Mouse (Mus musculus): ENCODE results near the gene Slc25a12. TPM values are rescaled to one million over a fixed set of nuclear protein-coding genes. Genes with fewer than 3 reads are reported as not detected.
A peak's percentile ranks its signal among the peaks of the same experiment; 100 is the strongest.

Gene Slc25a12
- total RNA-seq, 1 experiment from 2014 or later, result 48.2 TPM

DNA sequence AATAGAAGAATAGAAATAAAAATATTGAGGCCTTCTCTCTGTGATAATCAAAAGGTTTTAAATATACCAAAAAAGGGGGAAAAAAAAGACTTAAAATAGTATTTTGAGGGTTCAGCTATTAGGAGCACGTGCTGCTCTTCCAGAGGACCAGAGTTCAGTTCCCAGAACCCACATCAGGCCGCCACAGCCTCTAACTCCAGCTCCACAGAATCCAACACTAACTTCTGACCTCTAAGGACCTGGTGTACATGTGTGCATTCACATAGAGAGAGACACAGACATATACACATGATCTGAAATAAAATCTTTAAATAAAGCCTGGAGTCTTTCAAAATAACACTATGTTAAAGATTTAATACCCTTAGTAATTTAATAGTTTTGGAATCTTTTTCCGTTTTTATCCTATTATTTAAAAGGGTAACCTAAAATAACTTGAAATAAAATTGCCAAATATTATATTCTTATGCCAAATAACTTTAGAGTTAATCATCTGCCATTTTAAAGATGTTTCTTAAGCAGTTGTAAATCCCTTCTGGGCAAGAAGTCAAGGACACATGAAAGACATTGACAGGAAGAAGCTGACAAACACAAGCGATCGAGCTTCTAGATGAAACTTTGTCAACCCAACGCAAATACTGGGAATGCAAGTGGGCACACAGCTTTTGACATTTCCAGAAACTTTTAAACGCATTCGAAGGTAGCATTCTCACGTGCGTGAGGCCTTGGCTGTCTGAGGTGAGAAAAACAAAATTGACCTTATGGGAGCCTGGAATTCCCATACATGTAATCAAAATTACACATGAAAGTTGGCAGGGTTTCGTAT is 16.4 kb downstream of the Slc25a12 start:
- no peak for ATAC-seq (replicated peaks; ENCODE audit: low read depth, poor library complexity, severe bottlenecking)

DNA sequence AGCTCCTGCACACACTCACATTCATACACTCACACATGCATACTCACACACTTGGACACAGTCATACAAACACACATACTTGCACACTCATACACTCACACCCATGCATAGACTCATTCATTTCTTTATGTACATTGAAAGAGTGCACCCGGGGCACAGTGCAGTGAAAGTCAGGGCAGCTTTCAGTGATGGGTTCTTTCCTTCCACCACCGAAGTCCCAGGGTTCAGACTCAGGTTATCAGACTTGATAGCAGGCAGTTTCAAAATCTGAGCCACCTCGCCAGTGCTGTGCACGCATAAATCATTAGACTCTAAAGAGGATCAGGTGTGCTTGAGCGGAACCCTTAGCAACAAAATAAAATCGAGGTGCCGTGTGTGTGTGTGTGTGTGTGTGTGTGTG is 17.4 kb downstream of the Slc25a12 start:
- no peak for ATAC-seq (replicated peaks; ENCODE audit: low read depth, poor library complexity, severe bottlenecking)

DNA sequence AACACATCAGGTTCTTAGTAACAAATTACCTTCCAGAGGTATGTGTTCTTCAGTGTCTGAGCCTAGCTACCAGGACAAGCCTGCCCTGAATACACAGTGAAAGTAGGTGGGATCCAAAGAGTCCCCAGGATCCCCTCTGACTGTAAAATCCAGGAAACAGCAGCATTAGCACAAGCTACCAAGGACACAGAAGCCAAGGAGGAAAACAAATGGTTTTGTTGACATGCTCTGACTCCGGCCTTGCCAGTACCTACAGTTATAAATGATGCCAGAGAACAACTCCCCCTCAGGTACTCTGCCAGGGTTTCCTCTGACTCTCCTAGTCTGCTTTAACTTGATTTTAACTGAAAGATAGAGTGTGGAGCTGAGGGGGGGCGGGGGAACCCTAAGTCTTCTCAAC is 18.0 kb downstream of the Slc25a12 start:
- ATAC-seq (replicated peaks; ENCODE audit: low read depth, poor library complexity, severe bottlenecking), result no peak

DNA sequence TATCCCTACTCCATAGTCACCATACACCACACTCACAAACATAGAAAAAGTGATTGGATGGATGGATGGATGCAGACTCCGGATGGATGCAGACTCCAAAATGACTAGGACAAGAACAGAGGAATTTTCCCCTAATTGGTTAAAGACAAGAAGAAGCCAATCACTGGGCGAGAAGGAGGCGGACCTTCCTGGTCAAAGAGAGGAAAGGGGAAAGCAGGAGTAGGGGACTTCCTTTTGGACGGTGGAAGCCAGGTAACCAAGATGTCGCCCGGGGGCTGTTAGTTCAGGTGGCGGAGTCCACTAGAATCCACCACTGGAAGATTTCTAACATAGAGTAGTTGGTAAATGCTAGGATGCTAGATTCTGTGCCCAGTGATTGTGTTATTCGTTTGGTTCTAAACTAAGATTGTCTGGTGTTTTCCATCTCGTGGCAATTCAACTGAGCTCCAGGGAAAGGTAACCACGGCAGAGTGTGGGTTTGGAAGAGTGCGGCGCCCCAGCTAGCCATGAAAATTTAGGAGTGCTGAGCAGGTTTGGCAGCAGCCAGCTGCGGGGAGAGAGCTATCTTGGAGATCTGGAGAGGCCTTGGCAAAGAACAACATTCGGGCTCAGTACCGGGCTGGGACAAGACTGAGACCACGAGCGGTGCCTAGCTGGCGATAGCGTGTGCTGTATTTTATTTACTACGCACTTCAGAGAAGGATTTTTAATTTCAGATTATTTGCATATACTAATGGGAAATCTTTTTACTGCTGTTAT is 19.6 kb downstream of the Slc25a12 start:
- no peak for ATAC-seq (replicated peaks; ENCODE audit: low read depth, poor library complexity, severe bottlenecking)

DNA sequence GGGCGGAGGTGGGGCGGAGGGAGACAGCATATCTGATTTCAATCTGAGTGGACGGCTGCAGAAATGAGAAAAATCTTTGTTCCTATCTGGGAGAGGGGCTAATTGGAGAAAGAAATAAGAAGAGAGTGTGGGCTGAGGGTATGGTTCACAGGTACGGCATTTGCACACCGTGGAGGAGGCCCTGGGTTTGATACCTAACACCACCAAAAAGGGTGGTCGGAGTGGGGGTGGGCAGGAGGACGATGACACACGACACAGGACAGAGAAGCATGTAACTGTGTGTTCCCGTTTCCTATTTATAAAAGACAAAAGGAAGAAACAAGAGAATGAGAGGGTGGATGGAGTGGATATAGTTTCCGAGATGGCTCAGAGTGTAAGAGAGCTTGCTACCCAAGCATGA is 20.4 kb downstream of the Slc25a12 start:
- no peak for ATAC-seq (replicated peaks; ENCODE audit: low read depth, poor library complexity, severe bottlenecking)

DNA sequence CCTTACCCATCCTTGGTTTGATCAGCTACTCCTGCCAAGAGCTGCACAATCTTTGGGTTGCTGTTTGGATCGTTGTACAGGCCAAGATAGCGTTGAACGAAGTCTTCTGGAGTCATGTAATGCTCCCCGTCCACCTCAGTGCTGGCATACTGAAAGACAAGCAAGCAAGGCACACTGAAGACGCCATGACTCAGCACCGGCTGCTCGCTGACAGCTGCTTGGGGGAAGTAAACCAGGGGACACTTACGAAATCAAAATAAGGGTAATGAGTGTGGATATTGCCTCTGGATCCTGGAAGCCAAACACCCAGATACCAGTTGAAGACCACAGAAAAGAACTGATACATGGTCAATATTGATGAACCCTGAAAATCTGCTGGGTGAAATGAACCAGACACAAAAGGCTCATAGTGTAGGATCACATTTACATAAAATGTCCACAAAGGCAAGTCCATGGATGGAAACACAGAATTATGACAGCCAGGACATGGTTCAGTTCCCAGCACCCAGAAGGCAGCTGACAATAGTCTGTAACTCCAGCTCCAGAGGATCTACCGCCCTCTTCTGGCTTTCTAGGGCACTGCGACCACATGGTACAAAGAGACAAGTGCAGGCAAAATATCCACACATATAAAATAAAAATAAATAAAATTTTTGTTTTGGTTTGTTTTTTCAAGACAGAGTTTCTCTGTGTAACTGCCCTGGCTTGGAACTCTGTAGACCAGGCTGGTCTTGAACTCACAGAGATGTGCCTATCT is 23.5 kb downstream of the Slc25a12 start:
- 0 out of 2 replicates have a peak, but pooled peaks have one; percentile 25 for ATAC-seq (replicated peaks; ENCODE audit: low read depth, poor library complexity, severe bottlenecking)

DNA sequence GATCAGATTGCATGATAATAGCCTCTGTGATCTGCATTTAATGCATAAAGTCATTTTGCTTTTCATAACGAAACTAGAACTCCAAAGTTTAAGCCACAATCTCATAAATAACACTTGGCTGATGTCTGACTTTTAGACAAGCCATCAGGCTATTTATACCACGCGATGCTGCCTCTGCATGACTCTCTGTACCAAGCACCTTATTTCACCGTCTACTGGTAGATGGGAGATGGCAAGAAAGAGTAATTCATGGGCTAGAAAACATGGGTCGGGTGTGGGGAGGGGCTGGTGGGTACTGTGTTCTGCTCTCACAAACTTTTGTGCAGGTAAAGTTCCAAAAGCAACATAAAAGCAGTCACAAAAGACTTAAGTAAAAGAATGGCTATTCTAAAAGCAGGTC is 27.4 kb downstream of the Slc25a12 start:
- no peak for ATAC-seq (replicated peaks; ENCODE audit: low read depth, poor library complexity, severe bottlenecking)

DNA sequence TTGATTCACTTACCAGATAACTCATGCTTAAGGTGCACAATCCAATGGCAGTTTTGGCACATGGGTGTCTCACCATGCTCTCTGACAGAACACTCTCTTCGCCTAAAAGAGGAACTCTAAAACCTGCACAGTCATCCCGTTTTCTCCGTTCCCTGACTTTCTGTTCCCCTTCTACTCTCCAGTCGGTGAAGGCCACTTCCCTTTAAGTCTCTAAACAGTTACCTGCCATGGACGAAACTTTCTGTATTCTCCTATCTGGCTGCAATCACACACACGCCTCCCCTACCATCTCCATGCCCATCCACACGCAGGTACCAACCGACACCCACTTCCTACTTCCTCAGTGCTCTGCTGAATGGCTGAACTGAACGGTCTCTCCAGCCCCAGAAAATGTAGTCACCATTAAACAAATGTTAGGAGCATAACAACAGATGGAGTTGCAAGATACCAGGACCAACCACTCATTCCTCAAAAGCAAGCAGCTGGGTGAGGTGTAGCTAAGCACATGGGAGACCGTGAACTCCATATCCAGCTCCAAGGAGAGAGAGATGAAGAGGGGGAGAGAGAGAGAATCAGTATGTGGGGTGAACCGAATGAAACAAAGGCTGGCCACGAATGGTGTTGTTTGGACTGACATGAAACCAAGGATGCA is 29.3 kb downstream of the Slc25a12 start:
- ATAC-seq (replicated peaks; ENCODE audit: low read depth, poor library complexity, severe bottlenecking), result peak; percentile 93

DNA sequence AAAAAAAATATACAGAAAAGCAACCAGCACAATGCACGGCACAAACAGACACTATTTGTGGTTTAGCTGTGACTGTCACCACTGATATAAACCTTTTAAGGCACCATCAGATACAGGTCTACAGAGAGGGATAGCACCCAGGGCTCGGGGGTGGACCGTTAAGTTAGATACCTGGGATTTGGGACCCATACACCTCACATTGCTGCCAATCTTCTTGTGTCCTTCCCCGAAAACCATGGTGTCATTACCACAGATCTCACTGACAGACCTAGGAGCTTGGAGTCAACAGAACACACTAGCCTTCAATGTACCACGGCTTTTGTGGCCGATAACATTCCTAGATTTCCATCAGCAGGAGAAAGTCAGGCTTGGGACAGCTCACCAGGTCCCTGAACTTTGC is 30.9 kb downstream of the Slc25a12 start:
- ATAC-seq (replicated peaks; ENCODE audit: low read depth, poor library complexity, severe bottlenecking), result no peak

DNA sequence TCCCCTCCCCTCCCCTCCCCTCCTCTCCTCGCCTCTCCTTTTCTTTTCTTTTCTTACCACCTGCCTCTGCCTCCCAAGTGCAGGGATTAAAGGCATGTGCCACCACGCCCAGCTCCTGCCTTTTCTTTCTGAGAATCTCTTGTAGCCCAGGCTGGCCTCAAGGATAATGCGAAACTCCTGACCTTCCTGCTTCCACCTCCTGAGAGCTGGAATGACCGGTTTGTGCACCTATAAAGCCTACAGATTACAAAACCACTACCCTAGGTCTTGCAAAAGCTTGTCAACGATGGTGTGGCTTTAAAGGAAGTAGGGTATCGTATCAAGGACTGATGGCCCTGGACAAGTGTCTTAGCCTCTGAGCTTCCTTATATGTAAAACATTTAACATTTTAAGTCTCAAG is 31.3 kb downstream of the Slc25a12 start:
- ATAC-seq (replicated peaks; ENCODE audit: low read depth, poor library complexity, severe bottlenecking), result 0 out of 2 replicates have a peak, but pooled peaks have one; percentile 35

DNA sequence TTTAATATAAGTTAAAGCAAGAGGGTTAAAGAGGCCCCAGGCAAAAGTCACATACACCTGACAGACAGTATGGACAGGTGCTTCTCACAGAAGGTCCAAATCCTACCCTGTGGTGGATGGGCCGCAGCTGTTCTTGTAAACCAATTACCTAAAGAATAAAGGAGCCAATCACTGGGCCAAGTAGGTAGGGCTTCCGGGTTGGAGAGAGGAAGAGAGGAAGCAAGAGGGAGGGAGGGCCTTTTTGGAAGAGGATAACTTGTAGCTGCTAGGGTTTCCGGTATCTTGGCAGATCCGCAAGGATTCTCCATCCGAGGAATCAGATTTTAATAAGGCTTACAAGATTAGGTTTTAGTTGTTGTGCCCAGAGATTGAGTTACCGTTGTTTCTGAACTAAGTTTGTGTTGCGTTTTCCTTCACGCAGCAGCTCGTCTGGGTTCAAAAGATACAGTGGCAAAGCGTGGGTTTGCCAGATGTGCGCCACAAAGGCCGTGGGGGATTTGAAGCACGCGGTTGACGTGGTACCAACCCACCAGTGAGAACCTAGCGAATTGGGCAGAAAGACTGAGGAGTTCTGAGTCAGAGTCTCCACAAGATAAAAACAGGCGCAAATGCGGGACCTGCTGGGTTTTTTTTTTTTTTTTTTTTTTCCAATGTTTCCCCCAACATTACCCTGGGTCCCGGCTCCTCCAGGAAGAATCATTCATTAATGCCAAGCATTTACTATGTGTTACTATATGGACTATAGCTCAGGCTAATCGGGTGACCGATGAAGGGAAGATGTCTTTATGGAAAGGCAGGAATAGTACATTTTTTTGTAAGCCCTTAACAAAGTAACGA is 33.3 kb downstream of the Slc25a12 start:
- no peak for ATAC-seq (replicated peaks; ENCODE audit: low read depth, poor library complexity, severe bottlenecking)

DNA sequence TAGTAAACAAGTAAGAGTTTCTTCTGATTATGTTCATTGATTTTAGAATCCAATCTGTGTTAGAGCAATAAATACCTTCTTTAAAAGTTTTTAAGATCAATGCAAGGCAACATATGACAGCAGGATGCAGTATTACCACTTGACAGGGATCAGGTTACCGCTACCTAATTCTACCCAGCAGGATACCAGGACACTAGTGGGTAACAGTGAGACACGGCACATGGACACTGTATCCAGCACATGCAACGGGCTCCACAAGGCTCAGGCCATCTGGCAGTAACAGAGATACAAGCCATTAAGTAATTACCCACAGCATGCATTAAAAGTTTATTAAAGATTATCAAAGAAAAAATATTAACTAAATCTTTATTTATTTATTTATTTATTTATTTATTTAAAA is 37.8 kb downstream of the Slc25a12 start:
- no peak for ATAC-seq (replicated peaks; ENCODE audit: low read depth, poor library complexity, severe bottlenecking)

DNA sequence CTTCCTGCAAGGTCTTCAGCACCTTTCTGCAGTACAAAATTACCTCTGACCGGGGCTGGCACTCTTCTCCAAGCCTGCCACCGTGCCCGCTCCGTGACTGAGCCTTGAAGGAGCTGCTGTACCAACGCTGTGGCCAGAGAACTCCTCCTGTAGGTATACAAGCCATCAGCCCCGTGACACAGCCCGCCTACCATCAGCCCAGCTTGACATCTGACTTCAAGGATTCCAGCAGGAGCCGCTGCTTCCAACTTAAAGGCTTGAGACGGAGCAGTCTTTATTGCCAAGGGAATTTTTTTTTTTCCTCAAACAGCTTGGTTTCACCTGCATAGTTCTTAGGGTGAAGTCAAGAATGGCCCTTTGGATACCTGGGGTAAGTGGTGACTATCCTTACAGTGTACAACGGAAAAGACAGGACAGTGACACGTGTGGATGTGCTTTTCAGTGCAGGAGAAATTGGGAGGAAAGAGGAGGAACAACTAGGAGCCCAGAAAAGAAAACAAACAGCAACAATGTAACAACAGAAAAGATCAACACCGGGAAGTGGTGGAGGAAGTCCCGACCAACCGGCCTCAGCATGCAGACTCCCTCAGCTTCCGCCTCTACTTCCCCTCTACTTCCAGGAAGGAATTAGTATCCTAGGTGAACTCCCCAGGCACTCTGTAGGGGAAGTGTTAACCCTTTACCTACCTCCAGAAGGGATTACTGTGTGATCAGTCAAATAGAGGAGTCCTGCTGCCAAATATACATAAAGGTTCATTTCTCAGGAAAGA is 39.0 kb downstream of the Slc25a12 start:
- no peak for ATAC-seq (replicated peaks; ENCODE audit: low read depth, poor library complexity, severe bottlenecking)

DNA sequence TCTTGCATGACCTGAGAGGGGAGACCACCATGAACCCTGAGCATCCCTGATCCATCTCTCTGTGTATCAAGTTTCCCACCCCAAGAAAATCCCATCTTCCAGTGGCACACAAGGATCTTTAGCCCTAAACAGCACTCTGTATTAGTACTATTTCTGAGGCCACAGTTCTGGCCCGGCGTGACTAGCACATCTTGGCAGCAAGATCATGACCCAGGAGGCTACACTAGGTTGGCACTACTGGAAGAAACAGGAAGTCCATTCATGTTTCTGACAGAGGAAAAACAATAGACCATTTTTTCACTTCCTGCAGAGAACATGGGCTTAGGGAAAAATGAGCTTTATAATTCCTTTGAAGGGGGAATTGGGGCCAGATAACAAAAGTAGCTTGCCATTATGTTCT is 39.8 kb downstream of the Slc25a12 start:
- 0 out of 2 replicates have a peak, but pooled peaks have one; percentile 48 for ATAC-seq (replicated peaks; ENCODE audit: low read depth, poor library complexity, severe bottlenecking)

DNA sequence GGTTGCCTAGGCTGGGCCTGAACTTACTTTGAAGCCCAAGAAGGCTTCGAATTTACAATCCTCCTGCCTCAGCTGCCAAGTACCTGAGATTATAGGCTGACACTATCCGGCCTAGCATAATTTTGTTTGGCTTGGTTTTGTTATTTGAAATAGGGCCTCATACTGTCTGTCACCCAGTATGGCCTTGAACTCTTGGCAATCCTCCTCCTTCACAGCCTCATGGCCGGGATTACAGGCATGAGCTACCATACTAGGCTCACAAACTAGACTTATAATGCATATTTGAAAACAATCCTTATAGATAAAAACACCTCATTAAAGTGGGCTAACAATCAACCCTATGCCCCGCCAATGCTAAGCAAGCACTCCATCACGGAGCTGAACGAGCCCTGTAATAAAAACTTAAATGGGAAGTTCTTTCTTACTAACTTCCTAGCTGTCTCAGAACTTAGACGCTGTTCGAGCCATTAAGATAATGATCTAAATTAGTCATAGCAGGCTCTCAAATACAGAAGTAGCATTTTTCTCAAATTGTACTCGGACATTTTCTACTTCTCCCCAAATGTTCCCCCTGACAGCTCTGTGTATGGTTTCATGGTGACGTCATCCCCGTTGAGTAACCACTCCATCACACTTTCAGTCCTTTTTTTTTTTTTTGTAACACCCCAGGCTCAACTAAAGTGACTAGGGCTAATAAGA is 40.6 kb downstream of the Slc25a12 start:
- peak; percentile 91 for ATAC-seq (replicated peaks; ENCODE audit: low read depth, poor library complexity, severe bottlenecking)

DNA sequence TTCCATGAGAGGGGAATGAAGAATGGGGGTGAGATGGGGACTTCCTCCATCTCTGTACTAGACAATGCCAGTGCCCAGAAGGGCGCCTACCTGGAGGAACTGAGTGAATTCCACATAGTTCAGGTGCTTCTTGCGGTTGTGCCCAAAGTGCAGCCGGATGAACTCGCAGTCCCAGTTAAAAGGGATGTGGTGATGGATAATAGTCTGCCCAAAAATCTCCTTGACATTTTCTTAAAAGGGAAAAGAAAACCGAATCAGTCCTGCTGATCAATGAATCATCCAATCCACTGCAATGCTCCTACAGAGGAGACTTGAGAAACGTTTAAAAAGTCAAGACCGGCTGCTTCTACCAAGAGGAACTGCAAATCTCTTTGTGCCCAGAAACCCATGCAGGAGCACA is 43.7 kb downstream of the Slc25a12 start:
- ATAC-seq (replicated peaks; ENCODE audit: low read depth, poor library complexity, severe bottlenecking), result no peak

DNA sequence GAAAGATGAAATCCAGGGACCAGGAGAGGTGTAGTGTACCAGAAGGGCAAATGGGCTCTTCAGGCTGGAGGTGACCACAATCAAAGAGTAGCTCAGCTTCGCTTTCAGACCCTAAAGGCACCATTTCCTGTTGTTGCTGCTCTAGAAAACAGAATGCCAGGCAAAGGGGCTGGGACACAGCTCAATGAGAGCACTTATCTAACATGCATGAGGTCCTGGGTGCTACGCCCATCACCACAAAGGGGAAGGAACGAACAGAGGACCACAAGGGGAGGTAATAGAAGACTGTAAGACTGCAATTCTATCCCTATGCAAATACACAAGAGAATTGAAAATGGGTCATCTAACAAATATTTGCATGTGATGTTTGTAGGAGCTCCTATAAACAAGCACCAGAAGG is 46.1 kb downstream of the Slc25a12 start:
- ATAC-seq (replicated peaks; ENCODE audit: low read depth, poor library complexity, severe bottlenecking), result 0 out of 2 replicates have a peak, but pooled peaks have one; percentile 29

Measured in common myeloid progenitor, adult 5-6 weeks (primary cell).